Comparison of ENCODE assay signal across 24 mouse cellular contexts in the genomic region with DNA sequence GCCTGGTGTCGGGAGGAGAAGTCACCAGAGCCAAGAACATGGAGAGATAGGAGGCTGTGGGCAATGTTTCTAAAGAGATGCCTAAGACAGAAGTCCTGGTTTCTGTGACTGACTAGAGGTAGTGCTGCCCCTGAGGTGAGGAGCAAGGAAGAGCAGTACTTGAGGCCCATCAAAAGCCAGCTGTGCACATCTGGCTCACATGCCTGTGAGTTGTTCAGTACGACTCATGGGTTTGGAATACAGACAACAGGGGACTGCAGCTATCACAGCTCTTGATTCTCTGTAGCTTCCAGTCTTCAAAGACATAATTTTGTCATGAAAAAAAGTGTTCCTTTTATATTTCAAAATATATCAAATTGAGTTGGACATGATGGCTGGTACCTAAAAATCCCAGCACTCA. TPM values are rescaled to one million over a fixed set of nuclear protein-coding genes. Genes with fewer than 3 reads are reported as not detected.
DNase-seq lines count a peak whose midpoint lies in the region; ATAC-seq and TF ChIP-seq lines count a peak whose summit lies in the region.
"Had no signal": no experiment of that assay in that cellular context is flagged by ENCODE, and none has a peak within 500 bp of the region (broad histone marks: within the 10 kb centered on the region; RNA-seq: fewer than 3 reads in every experiment).

No protein-coding gene starts in this region.

- TF ChIP-seq EP300 in stomach, postnatal 0 days (optimal IDR thresholded peaks at IDR 0.05): no peak

- H3K27ac ChIP-seq in limb, embryonic 15.5 days: peak overlapping the region; percentile 47; the same call in 1 of the 2 replicates
- no peak overlapping the region for H3K27ac ChIP-seq in limb, embryonic 10.5 days
- peak overlapping the region; percentile 35; the same call in 1 of the 2 replicates for H3K27ac ChIP-seq in stomach, postnatal 0 days (replicated peaks)
- H3K27ac ChIP-seq: forebrain, embryonic 12.5 days; forebrain, embryonic 15.5 days; hindbrain, embryonic 14.5 days; hindbrain, postnatal 0 days had no signal

- no peak overlapping the region for H3K4me2 ChIP-seq in limb, embryonic 15.5 days
- H3K4me2 ChIP-seq in stomach, postnatal 0 days (replicated peaks; ENCODE audit: low read depth): no peak overlapping the region
- H3K4me2 ChIP-seq: forebrain, embryonic 12.5 days; forebrain, embryonic 15.5 days; heart, embryonic 11.5 days; hindbrain, embryonic 14.5 days had no signal

- peaks cover 13% of the 10 kb centered on the region for H3K4me1 ChIP-seq in limb, embryonic 15.5 days
- no peaks in the 10 kb centered on the region for H3K4me1 ChIP-seq in limb, embryonic 10.5 days
- no peaks in the 10 kb centered on the region for H3K4me1 ChIP-seq in stomach, postnatal 0 days (replicated peaks; ENCODE audit: control insufficient read depth, insufficient read depth)
- H3K4me1 ChIP-seq: forebrain, embryonic 12.5 days; forebrain, embryonic 15.5 days had no signal

- no peaks in the 10 kb centered on the region for H3K27me3 ChIP-seq in limb, embryonic 15.5 days
- H3K27me3 ChIP-seq in limb, embryonic 10.5 days (ENCODE audit: low read depth, poor library complexity, severe bottlenecking): no peaks in the 10 kb centered on the region
- H3K27me3 ChIP-seq in C2C12 (ENCODE audit: control insufficient read depth, insufficient read depth, insufficient read length): no peaks in the 10 kb centered on the region
- H3K27me3 ChIP-seq in stomach, postnatal 0 days (ENCODE audit: control insufficient read depth, insufficient read depth, low read length): no peaks in the 10 kb centered on the region
- H3K27me3 ChIP-seq: CH12.LX; forebrain, embryonic 12.5 days; forebrain, embryonic 15.5 days; Patski had no signal

- no peaks in the 10 kb centered on the region for H3K79me3 ChIP-seq in C2C12 (ENCODE audit: low read depth)

- ATAC-seq in limb, embryonic 15.5 days (ENCODE audit: insufficient number of reproducible peaks, low FRiP score, low TSS enrichment, low read depth): no peak
- no peak for ATAC-seq in stomach, postnatal 0 days (ENCODE audit: low FRiP score, low TSS enrichment)
- ATAC-seq: forebrain, embryonic 15.5 days; hindbrain, postnatal 0 days; inflammation-experienced regulatory T-cells, adult 6 months; Patski had no signal

- H3ac ChIP-seq in C2C12 (ENCODE audit: control insufficient read depth, insufficient read length, low read depth): no peak overlapping the region

- H3K9ac ChIP-seq in limb, embryonic 15.5 days: no peak overlapping the region
- no peak overlapping the region for H3K9ac ChIP-seq in stomach, postnatal 0 days (ENCODE audit: low read length)
- H3K9ac ChIP-seq: forebrain, embryonic 12.5 days; forebrain, embryonic 15.5 days; hindbrain, embryonic 14.5 days had no signal

- peaks cover 14% of the 10 kb centered on the region for H3K79me2 ChIP-seq in C2C12 (ENCODE audit: control insufficient read depth, insufficient read depth)

- 64% methylated on average over 2 of the region's 2 CpGs for WGBS in limb, embryonic 15.5 days
- WGBS in limb, embryonic 10.5 days: 73% methylated on average over 2 of the region's 2 CpGs
- 37% methylated on average over 2 of the region's 2 CpGs for WGBS in stomach, postnatal 0 days

- H3K9me3 ChIP-seq in limb, embryonic 15.5 days: no peaks in the 10 kb centered on the region
- no peaks in the 10 kb centered on the region for H3K9me3 ChIP-seq in limb, embryonic 10.5 days (replicated peaks)
- H3K9me3 ChIP-seq in stomach, postnatal 0 days (ENCODE audit: control insufficient read depth, low read length): no peaks in the 10 kb centered on the region
- H3K9me3 ChIP-seq: forebrain, embryonic 12.5 days; forebrain, embryonic 15.5 days; G1E had no signal

- TF ChIP-seq CTCF in C2C12 (IDR thresholded peaks at IDR 0.05; ENCODE audit: control insufficient read depth, insufficient read depth, insufficient read length): no peak
- TF ChIP-seq CTCF in stomach, postnatal 0 days (IDR thresholded peaks at IDR 0.05; ENCODE audit: low read depth): no peak

- H3K36me3 ChIP-seq in limb, embryonic 15.5 days: peaks cover 34% of the 10 kb centered on the region
- peaks cover 48% of the 10 kb centered on the region for H3K36me3 ChIP-seq in limb, embryonic 10.5 days
- H3K36me3 ChIP-seq in C2C12 (ENCODE audit: control insufficient read depth, insufficient read depth): peaks cover 31% of the 10 kb centered on the region
- H3K36me3 ChIP-seq in stomach, postnatal 0 days (ENCODE audit: control insufficient read depth, insufficient read depth, low read length): peaks cover 3% of the 10 kb centered on the region; the same call in 1 of the 2 replicates

- H3K4me3 ChIP-seq in limb, embryonic 15.5 days: no peak overlapping the region
- no peak overlapping the region for H3K4me3 ChIP-seq in limb, embryonic 10.5 days
- H3K4me3 ChIP-seq in C2C12 (ENCODE audit: insufficient read depth, poor library complexity, severe bottlenecking): no peak overlapping the region
- no peak overlapping the region for H3K4me3 ChIP-seq in stomach, postnatal 0 days (ENCODE audit: low read depth, low read length)
- H3K4me3 ChIP-seq: forebrain, embryonic 12.5 days; forebrain, embryonic 15.5 days had no signal

- DNase-seq in limb, embryonic 10.5 days (ENCODE audit: low spot score): no peak
- DNase-seq in NIH3T3 (ENCODE audit: low read depth): peak; percentile 75
- DNase-seq in stomach, postnatal 0 days (ENCODE audit: low spot score): no peak
- DNase-seq in urinary bladder, postnatal 4 days (ENCODE audit: low spot score in 2 of 2): no peak
- DNase-seq in thymus, postnatal 4 days: no peak
- DNase-seq: adrenal gland, postnatal 10 days; adrenal gland, postnatal 36 days; cerebellum, adult 18-20 months; cerebellum, adult 9-10 months; cerebellum, postnatal 14 days; gastrocnemius, postnatal 14 days; heart, postnatal 36 days; kidney, adult 11 months had no signal

TF ChIP-seq in C2C12, 6 proteins besides CTCF, POLR2A, EP300 and RAD21:
- no peak for TF ChIP-seq FOSL1 (IDR thresholded peaks at IDR 0.05; ENCODE audit: insufficient read depth, low read length, poor library complexity, severe bottlenecking)
- TF ChIP-seq MYOD1 (IDR thresholded peaks at IDR 0.05; ENCODE audit: control insufficient read depth, insufficient read length, low read depth): peak; percentile 53
- peak; percentile 23 for TF ChIP-seq MAX (IDR thresholded peaks at IDR 0.05)

RNA-seq across cellular contexts. Expression of a gene that starts 10.5 kb away (rescaled TPM):
- polyA plus RNA-seq in limb, embryonic 15.5 days (2015; fragmentation: Nextera tagmentation; extraction: Ambion mirVana): 14.8 and 16.1 TPM in 2 replicates
- polyA plus RNA-seq in limb, embryonic 10.5 days (2016; fragmentation: Nextera tagmentation; extraction: Ambion mirVana): 13.0 and 16.3 TPM in 2 replicates
- polyA plus RNA-seq in C2C12 (2012; fragmentation: generic; extraction: Trizol): 13.1 TPM
- 4.5 TPM in 2 replicates for polyA plus RNA-seq in stomach, postnatal 0 days (2015; fragmentation: Nextera tagmentation; extraction: Ambion mirVana)

RNA-seq across cellular contexts. Expression of a gene that starts 23.8 kb away (rescaled TPM):
- polyA plus RNA-seq in limb, embryonic 15.5 days (2015; fragmentation: Nextera tagmentation; extraction: Ambion mirVana): 40.3 and 42.5 TPM in 2 replicates
- polyA plus RNA-seq in limb, embryonic 10.5 days (2016; fragmentation: Nextera tagmentation; extraction: Ambion mirVana): 51.3 and 55.0 TPM in 2 replicates
- polyA plus RNA-seq in C2C12 (2012; fragmentation: generic; extraction: Trizol): 14.2 TPM
- polyA plus RNA-seq in stomach, postnatal 0 days (2015; fragmentation: Nextera tagmentation; extraction: Ambion mirVana): 20.5 and 22.0 TPM in 2 replicates
